Mouse (Mus musculus) ES-Bruce4 (cell line): ENCODE measurements around the gene Olfr1484.

Experiments used
- CTCF ChIP-seq: IDR thresholded peaks from one replicate; pipeline ENCODE4 v1.8.1; 2011; ENCODE audit warnings: low read depth, low read length
- EP300 ChIP-seq: IDR thresholded peaks from 2 replicates; pipeline ENCODE4 v1.6.1; 2011; ENCODE audit warnings: low read depth, low read length; ENCODE audit not compliant: insufficient read depth
- POLR2A ChIP-seq: IDR thresholded peaks from one replicate; pipeline ENCODE4 v1.8.1; 2011; ENCODE audit warnings: low read length; ENCODE audit not compliant: insufficient read depth

DNA sequence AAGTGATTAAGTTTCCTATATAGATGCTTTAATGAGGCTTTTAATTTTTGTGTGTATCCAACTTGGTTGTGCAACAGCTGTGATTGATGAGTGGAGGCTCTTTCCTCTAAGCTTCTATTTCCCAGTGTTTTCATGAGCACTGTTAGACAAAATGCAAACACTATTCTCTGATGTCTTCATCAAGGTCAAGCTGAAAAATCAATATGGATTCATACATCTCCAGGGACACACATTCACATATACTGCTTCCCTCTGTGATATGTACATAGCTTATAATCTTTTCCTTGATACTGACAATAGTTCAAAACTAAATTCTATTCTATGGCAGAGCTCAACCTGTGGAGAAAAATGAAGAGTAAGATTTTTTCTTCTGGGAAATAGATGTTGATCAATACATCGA lies 48.0 kb downstream of the Olfr1484 start, which contains the start of gene Olfr1489:
- no peak for TF ChIP-seq CTCF
- no peak for TF ChIP-seq EP300
- no peak for TF ChIP-seq POLR2A
